ENCODE assay signal across 13 mouse cellular contexts in the genomic region with DNA sequence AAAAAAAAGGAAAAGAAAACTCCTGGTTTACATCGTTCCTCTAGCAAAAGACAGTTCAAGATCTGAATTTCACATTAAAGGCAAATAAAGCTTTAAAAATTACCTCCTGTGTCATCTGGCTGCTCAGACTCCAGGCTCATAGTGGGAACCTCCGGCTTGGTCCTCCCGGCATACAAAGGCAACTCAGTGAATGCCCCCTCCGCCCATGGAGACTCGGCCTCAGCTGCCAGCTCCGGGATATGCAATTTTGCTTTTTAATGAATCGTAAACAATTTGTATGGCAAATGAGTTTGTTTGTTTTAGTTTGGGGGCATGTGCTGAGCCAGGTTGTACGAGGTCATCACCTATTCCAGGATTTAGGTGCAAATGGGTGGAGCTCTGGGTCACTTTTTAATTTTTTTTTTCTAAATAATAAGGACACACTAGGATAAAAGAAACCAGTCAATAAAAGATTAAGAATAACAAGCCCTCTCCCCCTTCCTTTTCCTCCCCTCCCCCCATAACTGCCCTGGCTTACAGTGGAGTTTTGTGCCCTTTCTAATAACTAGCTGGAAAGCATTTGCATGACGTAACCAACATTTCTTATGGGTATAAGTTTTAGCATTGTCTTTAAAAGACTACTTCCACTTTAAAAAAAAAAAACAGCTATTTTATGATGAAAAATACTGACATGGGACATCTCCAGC.
DNase-seq lines count a peak whose midpoint lies in the region; ATAC-seq and TF ChIP-seq lines count a peak whose summit lies in the region.
"Had no signal": no experiment of that assay in that cellular context is flagged by ENCODE, and none has a peak within 500 bp of the region (broad histone marks: within the 10 kb centered on the region; RNA-seq: fewer than 3 reads in every experiment).

No protein-coding gene starts in this region.

- 57% methylated on average over 9 of the region's 9 CpGs for WGBS in lung, embryonic 14.5 days
- WGBS in forebrain, embryonic 12.5 days, result 13% methylated on average over 9 of the region's 9 CpGs
- 32% methylated on average over 9 of the region's 9 CpGs for WGBS in limb, embryonic 11.5 days
- WGBS in neural tube, embryonic 15.5 days, result 21% methylated on average over 9 of the region's 9 CpGs

- no peak overlapping the region for H3K9ac ChIP-seq in lung, embryonic 14.5 days
- H3K9ac ChIP-seq in forebrain, embryonic 12.5 days, result peak overlapping the region; percentile 60
- peak overlapping the region; percentile 27; the same call in 1 of the 2 replicates for H3K9ac ChIP-seq in limb, embryonic 11.5 days (ENCODE audit: low read length)
- H3K9ac ChIP-seq in neural tube, embryonic 15.5 days (replicated peaks), result 0 out of 2 replicates have a peak overlapping the region, but pooled peaks have one; percentile 10
- H3K9ac ChIP-seq: liver, embryonic 13.5 days had no signal

- no peaks in the 10 kb centered on the region for H3K36me3 ChIP-seq in lung, embryonic 14.5 days (ENCODE audit: insufficient read depth)
- H3K36me3 ChIP-seq in forebrain, embryonic 12.5 days (replicated peaks), result no peaks in the 10 kb centered on the region
- H3K36me3 ChIP-seq in limb, embryonic 11.5 days (ENCODE audit: control insufficient read depth, insufficient read depth, low read length), result no peaks in the 10 kb centered on the region
- H3K36me3 ChIP-seq in neural tube, embryonic 15.5 days, result no peaks in the 10 kb centered on the region
- H3K36me3 ChIP-seq: liver, embryonic 13.5 days had no signal

- DNase-seq in lung, embryonic 14.5 days, result no peak
- DNase-seq in lung, postnatal 25 days (ENCODE audit: low spot score), result no peak
- peak; percentile 37 for DNase-seq in limb, embryonic 11.5 days (ENCODE audit: low spot score)
- DNase-seq in cerebellum, adult 9-11 months, result no peak
- no peak for DNase-seq in urinary bladder, postnatal 4 days (ENCODE audit: low spot score in 2 of 2)
- DNase-seq: heart, postnatal 4 days; liver, embryonic 13.5 days; right cerebral cortex, postnatal 25 days had no signal

- H3K9me3 ChIP-seq in lung, embryonic 14.5 days (ENCODE audit: low read depth, low read length), result no peaks in the 10 kb centered on the region
- H3K9me3 ChIP-seq in forebrain, embryonic 12.5 days, result no peaks in the 10 kb centered on the region
- no peaks in the 10 kb centered on the region for H3K9me3 ChIP-seq in limb, embryonic 11.5 days (ENCODE audit: control insufficient read depth, low read length)
- H3K9me3 ChIP-seq in neural tube, embryonic 15.5 days (replicated peaks), result no peaks in the 10 kb centered on the region
- H3K9me3 ChIP-seq: liver, embryonic 13.5 days had no signal

- H3K4me2 ChIP-seq in lung, embryonic 14.5 days, result peak overlapping the region; percentile 21; the same call in 1 of the 2 replicates
- peak overlapping the region; percentile 55 for H3K4me2 ChIP-seq in forebrain, embryonic 12.5 days
- peak overlapping the region; percentile 15; the same call in 1 of the 2 replicates for H3K4me2 ChIP-seq in limb, embryonic 11.5 days (ENCODE audit: low read depth, severe bottlenecking)
- peak overlapping the region; percentile 45 for H3K4me2 ChIP-seq in neural tube, embryonic 15.5 days
- H3K4me2 ChIP-seq: liver, embryonic 13.5 days had no signal

- ATAC-seq in lung, embryonic 14.5 days (ENCODE audit: insufficient read depth), result no peak
- no peak for ATAC-seq in forebrain, embryonic 12.5 days (ENCODE audit: low FRiP score)
- ATAC-seq in limb, embryonic 11.5 days (ENCODE audit: insufficient number of reproducible peaks, low FRiP score, low TSS enrichment, low read depth), result no peak
- ATAC-seq in neural tube, embryonic 15.5 days (ENCODE audit: low FRiP score), result no peak
- ATAC-seq in CD4-positive, CD25-positive, alpha-beta regulatory T cell, adult 4 months, result no peak

- no peak overlapping the region for H3K27ac ChIP-seq in lung, embryonic 14.5 days (ENCODE audit: low read depth)
- peak overlapping the region; percentile 93 for H3K27ac ChIP-seq in forebrain, embryonic 12.5 days
- H3K27ac ChIP-seq in limb, embryonic 11.5 days (replicated peaks; ENCODE audit: low read depth, low read length), result no peak overlapping the region
- H3K27ac ChIP-seq in neural tube, embryonic 15.5 days (replicated peaks), result no peak overlapping the region; the same call in 1 of the 2 replicates
- H3K27ac ChIP-seq: liver, embryonic 13.5 days had no signal

- H3K4me3 ChIP-seq in lung, embryonic 14.5 days (ENCODE audit: low read depth, low read length), result no peak overlapping the region
- H3K4me3 ChIP-seq in forebrain, embryonic 12.5 days (replicated peaks), result peak overlapping the region; percentile 43
- H3K4me3 ChIP-seq in limb, embryonic 11.5 days (ENCODE audit: low read depth, low read length), result 0 out of 2 replicates have a peak overlapping the region, but pooled peaks have one; percentile 14
- peak overlapping the region; percentile 29 for H3K4me3 ChIP-seq in neural tube, embryonic 15.5 days (replicated peaks)
- H3K4me3 ChIP-seq: erythroblast, embryonic 14.5 days; liver, embryonic 13.5 days had no signal

- no peak for TF ChIP-seq CTCF in lung, embryonic 14.5 days (IDR thresholded peaks at IDR 0.05; ENCODE audit: low read depth)

- no peaks in the 10 kb centered on the region for H3K27me3 ChIP-seq in lung, embryonic 14.5 days (ENCODE audit: insufficient read depth, low read length)
- H3K27me3 ChIP-seq in forebrain, embryonic 12.5 days, result no peaks in the 10 kb centered on the region
- no peaks in the 10 kb centered on the region for H3K27me3 ChIP-seq in limb, embryonic 11.5 days (ENCODE audit: control insufficient read depth, insufficient read depth, low read length)
- H3K27me3 ChIP-seq in neural tube, embryonic 15.5 days (replicated peaks), result no peaks in the 10 kb centered on the region
- H3K27me3 ChIP-seq: CH12.LX; liver, embryonic 13.5 days had no signal

- 0 out of 2 replicates have a peak, but pooled peaks cover 4% of the 10 kb centered on the region for H3K4me1 ChIP-seq in lung, embryonic 14.5 days (ENCODE audit: insufficient read depth)
- peaks cover 29% of the 10 kb centered on the region for H3K4me1 ChIP-seq in forebrain, embryonic 12.5 days
- peaks cover 23% of the 10 kb centered on the region for H3K4me1 ChIP-seq in limb, embryonic 11.5 days (ENCODE audit: control insufficient read depth, insufficient read depth, low read length)
- H3K4me1 ChIP-seq in neural tube, embryonic 15.5 days, result peaks cover 11% of the 10 kb centered on the region; the same call in 1 of the 2 replicates
- H3K4me1 ChIP-seq: liver, embryonic 13.5 days had no signal
